Mouse (Mus musculus) hindbrain, postnatal 0 days (tissue): ENCODE results near the gene Slc2a2. TPM values are rescaled to one million over a fixed set of nuclear protein-coding genes. Genes with fewer than 3 reads are reported as not detected.

ENCODE experiments used
- ATAC-seq: fragments of 200-750 bp; cut with Nextera tagmentation; 2 replicates; pipeline ENCODE4 v1.8.0; 2017; ENCODE audit warnings: mild to moderate bottlenecking, moderate TSS enrichment, moderate library complexity
- DNase-seq: peaks from one replicate; pipeline ENCODE4 v3.0.0-alpha.2; 2015; ENCODE audit warnings: low spot score
- H3K27ac ChIP-seq: fragments of 300-500 bp; sonication (generic); 2 replicates; pipeline ENCODE4 v1.5.1; 2014; ENCODE audit warnings: mild to moderate bottlenecking
- H3K27me3 ChIP-seq: fragments of 300-500 bp; sonication (generic); 2 replicates; pipeline ENCODE4 v1.6.1; 2014; ENCODE audit warnings: low read length, mixed read lengths; ENCODE audit not compliant: insufficient read depth
- H3K36me3 ChIP-seq: fragments of 300-500 bp; sonication (generic); 2 replicates; pipeline ENCODE4 v1.6.1; 2014; ENCODE audit warnings: low read length, mixed read lengths; ENCODE audit not compliant: insufficient read depth
- H3K4me1 ChIP-seq: fragments of 300-500 bp; sonication (generic); 2 replicates; pipeline ENCODE4 v1.6.1; 2014; ENCODE audit warnings: antibody characterized with exemption, low read length, mixed read lengths; ENCODE audit not compliant: insufficient read depth
- H3K4me2 ChIP-seq: fragments of 300-500 bp; sonication (generic); 2 replicates; pipeline ENCODE4 v1.6.1; 2014; ENCODE audit warnings: low read depth, mild to moderate bottlenecking, low read length, moderate library complexity, mixed read lengths
- H3K4me3 ChIP-seq: fragments of 300-500 bp; sonication (generic); 2 replicates; pipeline ENCODE4 v1.5.1; 2014; ENCODE audit warnings: low read length
- H3K9ac ChIP-seq: fragments of 300-500 bp; sonication (generic); replicated peaks from 2 replicates; pipeline ENCODE4 v1.6.1; 2014; ENCODE audit warnings: mild to moderate bottlenecking, low read length, moderate library complexity, mixed read lengths
- H3K9me3 ChIP-seq: fragments of 300-500 bp; sonication (generic); 2 replicates; pipeline ENCODE4 v1.6.1; 2016; ENCODE audit warnings: low read length, mixed read lengths
- CTCF ChIP-seq: IDR thresholded peaks from 2 replicates; pipeline ENCODE4 v1.5.1; 2016; ENCODE audit warnings: antibody characterized with exemption, control low read depth, low read depth
- WGBS: fragments of 180-500 bp; shearing (Covaris S2); extraction: QIAGEN DNeasy Blood & Tissue Kit; methylation state at CpG from one replicate; pipeline ENCODE4 v1.1.7; 2014; 5-methylcytosine and 5-hydroxymethylcytosine counted together
- polyA plus RNA-seq: library from polyadenylated mRNA; unstranded; fragments of >200 nt; fragmentation: Nextera tagmentation; extraction: Ambion mirVana; gene quantifications from 2 replicates; pipeline ENCODE4 v1.2.1, GENCODE M21; 2015
- total RNA-seq: library from RNA; depleted of rRNA; stranded (reverse); fragments of >200 nt; gene quantifications from 2 replicates; pipeline ENCODE4 v1.2.3, GENCODE M21; 2014

The Slc2a2 gene
- total and polyA plus RNA-seq, 2 experiments from 2014 or later, result 0.09 TPM; not detected in 1

DNA sequence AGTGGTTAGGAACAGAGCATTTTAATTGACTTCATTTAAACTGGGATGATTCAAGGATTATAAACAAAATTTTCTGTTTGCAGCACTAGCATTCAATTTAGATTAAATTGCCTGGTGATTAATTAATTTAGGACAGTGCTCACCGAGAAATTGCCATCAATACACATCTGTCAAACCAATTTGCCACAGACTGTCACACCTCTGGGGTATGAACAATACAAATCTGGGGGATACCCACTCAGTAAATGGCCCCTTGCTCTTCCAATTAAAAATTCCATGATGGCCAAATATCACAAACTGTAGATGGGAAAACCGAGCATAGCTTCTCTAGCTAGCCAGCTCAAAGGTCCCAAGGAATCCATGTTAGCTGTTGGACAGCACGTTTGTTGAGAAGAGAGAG is 15.3 kb upstream of the Slc2a2 start:
- no peak overlapping the region for H3K4me2 ChIP-seq
- H3K36me3 ChIP-seq, result no peaks in the 10 kb centered on the region
- DNase-seq, result no peak
- H3K9me3 ChIP-seq, result no peaks in the 10 kb centered on the region
- no peak for ATAC-seq
- no peak overlapping the region for H3K4me3 ChIP-seq
- no peak overlapping the region for H3K27ac ChIP-seq
- no peak for TF ChIP-seq CTCF
- whole genome bisulfite sequencing, result 46% methylated on average over 3 of the region's 3 CpGs
- no peak overlapping the region for H3K9ac ChIP-seq
- H3K4me1 ChIP-seq, result no peaks in the 10 kb centered on the region
- no peaks in the 10 kb centered on the region for H3K27me3 ChIP-seq

GRCm38 (mm10) chr3:28685510-28685909 is 12.2 kb upstream of the Slc2a2 start:
- no peaks in the 10 kb centered on the region for H3K9me3 ChIP-seq
- no peak for TF ChIP-seq CTCF
- H3K4me2 ChIP-seq, result no peak overlapping the region
- no peak overlapping the region for H3K9ac ChIP-seq
- ATAC-seq, result no peak
- H3K27me3 ChIP-seq, result no peaks in the 10 kb centered on the region
- no peak overlapping the region for H3K27ac ChIP-seq
- H3K4me3 ChIP-seq, result no peak overlapping the region
- 88% methylated on average over 2 of the region's 2 CpGs for WGBS
- H3K36me3 ChIP-seq, result no peaks in the 10 kb centered on the region
- no peak for DNase-seq
- H3K4me1 ChIP-seq, result no peaks in the 10 kb centered on the region

- Histone ChIP-seq H3K4me3 (no peak overlapping the region), H3K9ac (no peak overlapping the region), H3K4me2 (no peak overlapping the region), H3K4me1 (no peaks in the 10 kb centered on the region), H3K9me3 (no peaks in the 10 kb centered on the region), H3K27ac (no peak overlapping the region), H3K27me3 (no peaks in the 10 kb centered on the region), H3K36me3 (no peaks in the 10 kb centered on the region)
- no peak for DNase-seq
- no peak for TF ChIP-seq CTCF
- ATAC-seq, result no peak
- WGBS, result 93% methylated on average over 5 of the region's 5 CpGs
Measured at GRCm38 (mm10) chr3:28694811-28695210, 2.9 kb upstream of the Slc2a2 start.

DNA sequence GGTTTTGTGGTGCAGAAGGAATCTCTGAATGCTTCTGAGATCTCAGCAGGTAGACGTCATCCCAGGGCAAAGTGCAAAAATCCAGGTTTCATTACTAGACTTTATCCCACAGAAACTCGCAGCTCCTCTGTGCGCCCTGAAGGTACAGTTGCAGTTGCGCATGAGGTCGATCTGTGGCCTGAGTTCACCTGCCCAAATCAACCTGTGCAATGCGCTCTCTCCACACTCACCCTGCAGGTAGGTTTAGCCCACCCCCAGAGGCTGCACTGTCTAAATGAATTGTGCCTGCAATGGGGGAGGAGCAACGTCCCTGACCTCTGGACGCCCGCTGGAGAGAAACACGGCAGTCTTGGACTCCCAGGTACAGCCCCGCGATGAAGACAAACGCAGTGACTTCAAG is 2.1 kb upstream of the Slc2a2 start:
- Histone ChIP-seq H3K27me3 (no peaks in the 10 kb centered on the region), H3K4me1 (no peaks in the 10 kb centered on the region), H3K36me3 (no peaks in the 10 kb centered on the region), H3K9ac (no peak overlapping the region), H3K27ac (no peak overlapping the region), H3K4me2 (no peak overlapping the region), H3K4me3 (no peak overlapping the region), H3K9me3 (no peaks in the 10 kb centered on the region)
- DNase-seq (no peak), ATAC-seq (no peak)
- TF ChIP-seq CTCF, result no peak
- 86% methylated on average over 13 of the region's 13 CpGs for WGBS

GRCm38 (mm10) chr3:28696162-28696561 is 1.5 kb upstream of the Slc2a2 start:
- Histone ChIP-seq H3K27ac (no peak overlapping the region), H3K27me3 (no peaks in the 10 kb centered on the region), H3K36me3 (no peaks in the 10 kb centered on the region), H3K9me3 (no peaks in the 10 kb centered on the region), H3K4me1 (no peaks in the 10 kb centered on the region), H3K4me2 (no peak overlapping the region), H3K9ac (no peak overlapping the region), H3K4me3 (no peak overlapping the region)
- DNase-seq, result no peak
- no peak; the same call in 1 of the 2 replicates for ATAC-seq
- WGBS, result 73% methylated on average over 9 of the region's 10 CpGs
- no peak for TF ChIP-seq CTCF

DNA sequence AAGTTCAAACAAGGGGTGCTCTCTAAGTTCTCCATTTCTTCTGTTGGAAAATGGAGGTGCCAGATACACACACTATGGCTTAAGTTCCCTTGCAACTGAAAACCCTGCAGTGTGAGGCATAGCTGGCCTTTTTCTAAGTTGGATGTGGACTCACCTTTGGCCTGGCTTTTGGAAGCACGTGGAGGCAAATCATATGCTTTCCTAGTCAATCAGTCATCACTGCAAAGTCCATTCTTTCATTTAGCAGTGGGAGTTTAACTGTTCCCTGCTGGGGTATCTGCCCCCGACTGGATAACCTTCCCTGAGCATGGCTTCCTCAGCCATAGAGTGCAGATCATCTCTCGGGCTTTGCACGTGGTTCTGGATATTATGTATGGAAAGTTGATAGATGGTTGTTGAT is 1.9 kb downstream of the Slc2a2 start:
- no peak overlapping the region for H3K4me3 ChIP-seq
- DNase-seq, result no peak
- 76% methylated on average over 4 of the region's 4 CpGs for WGBS
- TF ChIP-seq CTCF, result no peak
- no peaks in the 10 kb centered on the region for H3K4me1 ChIP-seq
- H3K27ac ChIP-seq, result no peak overlapping the region
- H3K4me2 ChIP-seq, result no peak overlapping the region
- H3K9me3 ChIP-seq, result no peaks in the 10 kb centered on the region
- H3K36me3 ChIP-seq, result no peaks in the 10 kb centered on the region
- no peak for ATAC-seq
- no peak overlapping the region for H3K9ac ChIP-seq
- H3K27me3 ChIP-seq, result no peaks in the 10 kb centered on the region

- H3K4me1 ChIP-seq, result no peaks in the 10 kb centered on the region
- H3K9ac ChIP-seq, result no peak overlapping the region
- ATAC-seq (no peak), DNase-seq (no peak)
- H3K4me2 ChIP-seq, result no peak overlapping the region
- H3K9me3 ChIP-seq, result no peaks in the 10 kb centered on the region
- TF ChIP-seq CTCF, result no peak
- WGBS, result 67% methylated on average over 10 of the region's 10 CpGs
- H3K27me3 ChIP-seq, result no peaks in the 10 kb centered on the region
- no peak overlapping the region for H3K4me3 ChIP-seq
- H3K27ac ChIP-seq, result no peak overlapping the region
- no peaks in the 10 kb centered on the region for H3K36me3 ChIP-seq
Measured at GRCm38 (mm10) chr3:28705522-28706137, 7.9 kb downstream of the Slc2a2 start.
